Mouse (Mus musculus) small intestine, adult 2 months (tissue): ENCODE results near the gene Wnt11. TPM values are rescaled to one million over a fixed set of nuclear protein-coding genes. Genes with fewer than 3 reads are reported as not detected.
A peak's percentile ranks its signal among the peaks of the same experiment; 100 is the strongest.

Source experiments
- H3K27ac ChIP-seq: fragments of 200-500 bp; 2 replicates; pipeline ENCODE4 v1.5.1; 2012; ENCODE audit warnings: low read depth, low read length, control low read depth, inconsistent platforms; ENCODE audit not compliant: insufficient read depth
- H3K27me3 ChIP-seq: fragments of 200-500 bp; 2 replicates; pipeline ENCODE4 v1.6.1; 2012; ENCODE audit warnings: mild to moderate bottlenecking, moderate library complexity, low read length, inconsistent platforms; ENCODE audit not compliant: control insufficient read depth, insufficient read depth
- H3K36me3 ChIP-seq: fragments of 200-500 bp; 2 replicates; pipeline ENCODE4 v1.6.1; 2012; ENCODE audit warnings: mild to moderate bottlenecking, low read length, control low read depth, inconsistent platforms; ENCODE audit not compliant: control insufficient read depth, insufficient read depth
- H3K4me1 ChIP-seq: fragments of 200-500 bp; 2 replicates; pipeline ENCODE4 v1.6.1; 2012; ENCODE audit warnings: low read length, inconsistent platforms, mixed read lengths; ENCODE audit not compliant: control insufficient read depth, insufficient read depth, insufficient read length
- H3K4me3 ChIP-seq: fragments of 200-500 bp; 2 replicates; pipeline ENCODE4 v1.5.1; 2012; ENCODE audit warnings: low read depth, mild to moderate bottlenecking, control low read depth, inconsistent platforms, low read length, moderate library complexity
- CTCF ChIP-seq: fragments of 200-500 bp; IDR thresholded peaks from 2 replicates; pipeline ENCODE4 v1.5.1; 2012; ENCODE audit warnings: low read depth, mild to moderate bottlenecking, control low read depth, inconsistent platforms, low read length, moderate library complexity, mixed read lengths; ENCODE audit not compliant: insufficient replicate concordance, insufficient read length; ENCODE audit errors: extremely low read depth
- POLR2A ChIP-seq: fragments of 200-500 bp; IDR thresholded peaks from 2 replicates; pipeline ENCODE4 v1.6.1; 2012; ENCODE audit warnings: low read depth, mild to moderate bottlenecking, control low read depth, inconsistent platforms, low read length, moderate library complexity
- WGBS: fragments of 180-500 bp; shearing (Covaris S2); methylation state at CpG from one replicate; pipeline ENCODE4 v1.1.7; 2018; 5-methylcytosine and 5-hydroxymethylcytosine counted together
- polyA plus RNA-seq: library from polyadenylated mRNA; depleted of rRNA; stranded (reverse); fragments of >200 nt; gene quantifications from 2 replicates; pipeline ENCODE4 v1.2.3, GENCODE M21; 2012

Wnt11 gene
- polyA plus RNA-seq, 1 experiment = 2.8 TPM

- no peaks in the 10 kb centered on the region for H3K36me3 ChIP-seq
- WGBS = 77% methylated on average over 5 of the region's 5 CpGs
- no peaks in the 10 kb centered on the region for H3K27me3 ChIP-seq
- H3K27ac ChIP-seq = no peak overlapping the region
- TF ChIP-seq CTCF (no peak), POLR2A (no peak)
- no peaks in the 10 kb centered on the region for H3K4me1 ChIP-seq
- no peak overlapping the region for H3K4me3 ChIP-seq
These were observed 39.3 kb upstream of the Wnt11 start for GRCm38 (mm10) chr7:98795637-98796036.

DNA sequence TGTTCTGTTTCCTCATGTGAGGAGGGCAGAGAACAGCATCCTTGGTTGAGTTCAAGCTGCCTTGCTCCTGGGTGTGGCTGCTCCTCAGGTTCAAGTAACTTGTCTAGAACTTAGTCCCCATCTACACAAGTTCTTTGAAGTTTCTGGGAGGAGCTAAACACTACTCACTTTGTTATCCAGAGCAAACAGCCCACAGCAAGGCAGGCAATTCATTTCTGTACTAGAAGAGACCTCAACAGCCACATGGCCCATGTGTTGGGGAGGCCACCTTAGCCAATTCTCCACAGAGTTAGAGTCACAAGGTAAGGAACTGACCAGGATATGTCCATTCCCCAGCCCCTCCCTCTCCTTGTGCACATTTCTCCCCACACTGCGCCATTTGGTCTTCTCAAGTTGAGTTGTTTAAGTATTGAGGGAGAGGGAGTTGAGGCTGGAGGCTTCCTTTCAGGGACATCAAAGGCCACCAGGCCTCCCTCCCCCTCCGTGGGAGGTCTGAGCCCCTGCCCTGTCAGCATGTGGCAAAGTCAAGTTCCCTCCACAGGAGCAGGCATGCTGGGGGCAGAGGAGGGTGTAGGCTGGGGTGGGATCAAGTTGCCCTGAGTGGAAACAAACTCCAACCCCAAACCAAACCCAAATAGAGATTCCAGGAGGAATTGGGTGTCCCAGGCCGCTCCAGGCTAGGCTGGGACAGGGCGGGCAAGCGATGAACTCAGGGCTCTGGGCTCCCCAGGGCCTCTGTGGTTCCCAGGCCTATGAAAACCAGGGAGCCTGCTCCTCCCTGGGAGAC is 37.4 kb upstream of the Wnt11 start:
- TF ChIP-seq CTCF (no peak), POLR2A (no peak)
- 75% methylated on average over 5 of the region's 5 CpGs for WGBS
- H3K36me3 ChIP-seq = no peaks in the 10 kb centered on the region
- no peaks in the 10 kb centered on the region for H3K27me3 ChIP-seq
- H3K4me1 ChIP-seq = no peaks in the 10 kb centered on the region
- H3K27ac ChIP-seq = no peak overlapping the region
- no peak overlapping the region for H3K4me3 ChIP-seq

GRCm38 (mm10) chr7:98798134-98798417 is 36.8 kb upstream of the Wnt11 start:
- Histone ChIP-seq H3K4me3 (no peak overlapping the region), H3K27me3 (no peaks in the 10 kb centered on the region), H3K36me3 (no peaks in the 10 kb centered on the region), H3K27ac (no peak overlapping the region), H3K4me1 (no peaks in the 10 kb centered on the region)
- TF ChIP-seq POLR2A (no peak), CTCF (no peak)
- WGBS = 63% methylated on average over 3 of the region's 3 CpGs

DNA sequence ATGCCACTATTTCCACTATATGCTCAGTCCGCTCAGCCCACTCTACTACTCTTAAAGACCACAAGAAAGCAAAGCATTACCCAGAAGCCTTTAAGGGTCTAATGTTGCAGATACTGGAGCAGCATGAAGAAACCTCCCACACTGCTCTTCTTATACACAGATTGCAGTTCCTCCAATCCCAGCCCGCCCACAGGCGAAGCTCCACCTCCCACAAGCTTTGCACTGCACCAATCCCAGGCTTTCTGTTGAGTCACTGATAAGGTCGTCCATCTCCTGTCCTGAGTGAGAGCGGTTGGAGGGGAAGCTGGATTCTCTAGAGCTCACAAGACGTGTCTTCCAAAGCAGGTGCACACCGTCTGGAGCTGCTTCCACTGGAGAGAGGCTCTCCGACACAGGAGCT is 34.5 kb upstream of the Wnt11 start:
- 0 out of 2 replicates have a peak overlapping the region, but pooled peaks have one; percentile 7 for H3K27ac ChIP-seq
- no peak overlapping the region for H3K4me3 ChIP-seq
- TF ChIP-seq POLR2A = no peak
- TF ChIP-seq CTCF = no peak
- 64% methylated on average over 8 of the region's 8 CpGs for WGBS
- no peaks in the 10 kb centered on the region for H3K4me1 ChIP-seq
- H3K27me3 ChIP-seq = no peaks in the 10 kb centered on the region
- H3K36me3 ChIP-seq = no peaks in the 10 kb centered on the region

- 0 out of 2 replicates have a peak overlapping the region, but pooled peaks have one; percentile 7 for H3K27ac ChIP-seq
- WGBS = 64% methylated on average over 7 of the region's 7 CpGs
- no peak overlapping the region for H3K4me3 ChIP-seq
- no peaks in the 10 kb centered on the region for H3K4me1 ChIP-seq
- H3K27me3 ChIP-seq = no peaks in the 10 kb centered on the region
- no peak for TF ChIP-seq POLR2A
- TF ChIP-seq CTCF = no peak
- H3K36me3 ChIP-seq = no peaks in the 10 kb centered on the region
These were observed 33.8 kb upstream of the Wnt11 start for GRCm38 (mm10) chr7:98801086-98801485.

GRCm38 (mm10) chr7:98803181-98803580 is 31.7 kb upstream of the Wnt11 start:
- Histone ChIP-seq H3K36me3 (no peaks in the 10 kb centered on the region), H3K4me1 (no peaks in the 10 kb centered on the region), H3K27ac (no peak overlapping the region), H3K4me3 (no peak overlapping the region), H3K27me3 (no peaks in the 10 kb centered on the region)
- TF ChIP-seq POLR2A (no peak), CTCF (no peak)
- WGBS = 73% methylated on average over 9 of the region's 9 CpGs

- Histone ChIP-seq H3K27ac (0 out of 2 replicates have a peak overlapping the region, but pooled peaks have one; percentile 24), H3K4me3 (no peak overlapping the region), H3K27me3 (no peaks in the 10 kb centered on the region), H3K4me1 (no peaks in the 10 kb centered on the region), H3K36me3 (no peaks in the 10 kb centered on the region)
- no peak for TF ChIP-seq POLR2A
- TF ChIP-seq CTCF = no peak
- 61% methylated on average over 12 of the region's 12 CpGs for WGBS
These were observed 29.8 kb upstream of the Wnt11 start for GRCm38 (mm10) chr7:98804841-98805772.
